Mouse (Mus musculus) lung, postnatal 14 days (tissue): Measurements from ENCODE around the gene Fgfbp3.
"Not testable (repeated sequence)": the region's sequence is repeated elsewhere in the genome, so short reads cannot be mapped to it uniquely, and the experiment has no call there.

Source experiments
- DNase-seq: peaks from one replicate; pipeline ENCODE4 v3.0.0; 2021

Fgfbp3 gene

GRCm38 (mm10) chr19:36909676-36910292 is 9.6 kb downstream of the Fgfbp3 start:
- peak; percentile 79 for DNase-seq

GRCm38 (mm10) chr19:36909150-36909549 is 10.3 kb downstream of the Fgfbp3 start:
- no peak for DNase-seq

GRCm38 (mm10) chr19:36904211-36905007 is 15.0 kb downstream of the Fgfbp3 start:
- DNase-seq: peak; percentile 26

- DNase-seq: no peak
Observed at GRCm38 (mm10) chr19:36903377-36903776, 16.0 kb downstream of the Fgfbp3 start.

GRCm38 (mm10) chr19:36897778-36898177 is 21.6 kb downstream of the Fgfbp3 start:
- peak; percentile 52 for DNase-seq

GRCm38 (mm10) chr19:36896791-36897569 is 22.4 kb downstream of the Fgfbp3 start:
- no peak for DNase-seq

GRCm38 (mm10) chr19:36891746-36892145 is 27.7 kb downstream of the Fgfbp3 start:
- no peak for DNase-seq

GRCm38 (mm10) chr19:36887706-36888105 is 31.7 kb downstream of the Fgfbp3 start:
- no peak for DNase-seq

- DNase-seq: no peak
Observed at GRCm38 (mm10) chr19:36886316-36886715, 33.1 kb downstream of the Fgfbp3 start.

- DNase-seq: peak; percentile 47
Observed at GRCm38 (mm10) chr19:36883119-36883518, 36.3 kb downstream of the Fgfbp3 start.

- DNase-seq: no peak
Observed at GRCm38 (mm10) chr19:36878743-36879495, 40.5 kb downstream of the Fgfbp3 start.

- DNase-seq: no peak
Observed at GRCm38 (mm10) chr19:36877329-36877728, 42.1 kb downstream of the Fgfbp3 start.

- no peak for DNase-seq
Observed at GRCm38 (mm10) chr19:36874651-36875050, 44.8 kb downstream of the Fgfbp3 start.

GRCm38 (mm10) chr19:36868675-36869074 is 50.7 kb downstream of the Fgfbp3 start:
- DNase-seq: not testable (repeated sequence)
